Mouse (Mus musculus) G1E (cell line): ENCODE measurements around the gene Foxq1. TPM values are rescaled to one million over a fixed set of nuclear protein-coding genes. Genes with fewer than 3 reads are reported as not detected.

ENCODE experiments used
- ATAC-seq: 2 replicates; pipeline ENCODE4 v1.8.0; 2016; ENCODE audit warnings: mild to moderate bottlenecking; ENCODE audit not compliant: insufficient number of reproducible peaks, poor library complexity, low FRiP score, severe bottlenecking; ENCODE audit errors: extremely low read depth
- DNase-seq: peaks from one replicate; pipeline ENCODE4 v3.0.0; 2012; ENCODE audit warnings: low spot score
- H3K27me3 ChIP-seq: 2 replicates; pipeline ENCODE4 v1.6.1; 2012; ENCODE audit warnings: mild to moderate bottlenecking, low read length, inconsistent platforms; ENCODE audit not compliant: insufficient read depth
- H3K36me3 ChIP-seq: replicated peaks from 2 replicates; pipeline ENCODE3; 2012; ENCODE audit warnings: mild to moderate bottlenecking, inconsistent platforms
- H3K4me1 ChIP-seq: 2 replicates; pipeline ENCODE4 v1.6.1; 2012; ENCODE audit warnings: low read depth, low read length, inconsistent platforms, mixed read lengths; ENCODE audit not compliant: insufficient read depth
- H3K4me3 ChIP-seq: 2 replicates; pipeline ENCODE4 v1.5.1; 2012; ENCODE audit warnings: low read depth, mild to moderate bottlenecking, inconsistent platforms, low read length, moderate library complexity, mixed read lengths
- H3K9me3 ChIP-seq: replicated peaks from 2 replicates; pipeline ENCODE4 v1.6.1; 2012; ENCODE audit warnings: inconsistent platforms
- CTCF ChIP-seq: IDR thresholded peaks from 2 replicates; pipeline ENCODE4 v1.5.1; 2012; ENCODE audit warnings: low read depth, low read length, inconsistent platforms, mixed read lengths
- GATA1 ChIP-seq: IDR thresholded peaks from 2 replicates; pipeline ENCODE4 v1.6.1; 2012; ENCODE audit warnings: borderline replicate concordance, low read length, inconsistent platforms, mixed read lengths
- GATA2 ChIP-seq: IDR thresholded peaks from 2 replicates; pipeline ENCODE4 v1.6.1; 2012; ENCODE audit warnings: low read depth, low read length, inconsistent platforms, borderline replicate concordance
- POLR2AphosphoS5 ChIP-seq: IDR thresholded peaks from 2 replicates; pipeline ENCODE4 v1.6.1; 2012; ENCODE audit warnings: low read depth, low read length, inconsistent platforms; ENCODE audit not compliant: insufficient replicate concordance
- TAL1 ChIP-seq: conservative IDR thresholded peaks from 2 replicates; pipeline ENCODE4 v1.6.1; 2012; ENCODE audit warnings: low read depth, low read length, inconsistent platforms, mixed read lengths
- polyA plus RNA-seq: library from polyadenylated mRNA; stranded (reverse); fragments of >175 nt; gene quantifications from 2 replicates; pipeline ENCODE4 v1.2.3, GENCODE M21; 2012
- total RNA-seq, 2 experiments: library from RNA; stranded (forward) in 1 of 2; stranded (reverse) in 1 of 2; fragments of 200-1000 nt in 1 of 2; fragments of >200 nt in 1 of 2; fragmentation: Nextera tagmentation in 1 of 2; gene quantifications; 2 replicates each; pipeline ENCODE4 v1.2.3; 2014 to 2017

Foxq1 gene
- total and polyA plus RNA-seq, 3 experiments: 0.05 TPM; not detected in 2

GRCm38 (mm10) chr13:31567617-31568294 is 11.8 kb downstream of the Foxq1 start:
- DNase-seq (no peak), ATAC-seq (no peak)
- Histone ChIP-seq H3K9me3 (no peaks in the 10 kb centered on the region), H3K36me3 (no peaks in the 10 kb centered on the region), H3K4me3 (no peak overlapping the region), H3K4me1 (no peaks in the 10 kb centered on the region), H3K27me3 (no peaks in the 10 kb centered on the region)
- no peak for TF ChIP-seq TAL1

- TF ChIP-seq POLR2AphosphoS5 (no peak), GATA2 (no peak), TAL1 (no peak), CTCF (no peak), GATA1 (no peak)
- no peak overlapping the region for H3K4me3 ChIP-seq
- no peak for ATAC-seq
- H3K27me3 ChIP-seq: peaks cover 4% of the 10 kb centered on the region
- H3K9me3 ChIP-seq: no peaks in the 10 kb centered on the region
- no peaks in the 10 kb centered on the region for H3K4me1 ChIP-seq
- no peak for DNase-seq
- H3K36me3 ChIP-seq: no peaks in the 10 kb centered on the region
Observed at GRCm38 (mm10) chr13:31572806-31573508, 17.0 kb downstream of the Foxq1 start.

GRCm38 (mm10) chr13:31574627-31575026 is 18.7 kb downstream of the Foxq1 start:
- Histone ChIP-seq H3K36me3 (no peaks in the 10 kb centered on the region), H3K4me3 (no peak overlapping the region), H3K4me1 (no peaks in the 10 kb centered on the region), H3K9me3 (no peaks in the 10 kb centered on the region), H3K27me3 (peaks cover 4% of the 10 kb centered on the region)
- TF ChIP-seq GATA2 (no peak), POLR2AphosphoS5 (no peak), TAL1 (no peak), CTCF (no peak), GATA1 (no peak)
- DNase-seq: no peak
- no peak for ATAC-seq

DNA sequence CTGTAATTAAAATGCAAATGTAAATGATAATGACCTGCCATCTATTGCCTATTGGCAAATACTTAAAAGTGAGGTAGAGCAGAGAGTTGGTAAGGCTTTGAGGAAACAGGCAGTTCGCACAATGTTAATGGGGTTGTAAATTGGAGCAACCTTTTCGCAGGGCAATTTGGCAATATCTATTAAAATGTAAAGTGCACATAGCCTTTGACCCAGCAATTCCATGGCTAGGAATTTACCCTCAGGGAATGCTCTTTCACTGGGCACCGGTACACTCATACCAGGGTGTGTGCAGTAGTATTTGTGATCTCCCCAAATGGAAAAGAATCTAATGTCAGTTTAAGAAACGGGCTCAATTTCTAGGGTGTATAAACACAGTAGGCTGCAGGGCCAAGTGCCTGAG is 20.8 kb downstream of the Foxq1 start:
- no peak for TF ChIP-seq CTCF
- no peak for TF ChIP-seq POLR2AphosphoS5
- no peak for TF ChIP-seq TAL1
- no peak for TF ChIP-seq GATA2
- no peak for TF ChIP-seq GATA1
- ATAC-seq (no peak), DNase-seq (no peak)
- H3K4me3 ChIP-seq: no peak overlapping the region
- H3K9me3 ChIP-seq: no peaks in the 10 kb centered on the region
- H3K4me1 ChIP-seq: no peaks in the 10 kb centered on the region
- H3K27me3 ChIP-seq: peaks cover 4% of the 10 kb centered on the region
- H3K36me3 ChIP-seq: no peaks in the 10 kb centered on the region

- Histone ChIP-seq H3K9me3 (no peaks in the 10 kb centered on the region), H3K27me3 (peaks cover 4% of the 10 kb centered on the region), H3K4me3 (no peak overlapping the region), H3K36me3 (no peaks in the 10 kb centered on the region), H3K4me1 (no peaks in the 10 kb centered on the region)
- no peak for ATAC-seq
- no peak for DNase-seq
- no peak for TF ChIP-seq GATA2
- no peak for TF ChIP-seq CTCF
- TF ChIP-seq GATA1: no peak
- TF ChIP-seq POLR2AphosphoS5: no peak
- TF ChIP-seq TAL1: no peak
Observed at GRCm38 (mm10) chr13:31577576-31577975, 21.6 kb downstream of the Foxq1 start.

DNA sequence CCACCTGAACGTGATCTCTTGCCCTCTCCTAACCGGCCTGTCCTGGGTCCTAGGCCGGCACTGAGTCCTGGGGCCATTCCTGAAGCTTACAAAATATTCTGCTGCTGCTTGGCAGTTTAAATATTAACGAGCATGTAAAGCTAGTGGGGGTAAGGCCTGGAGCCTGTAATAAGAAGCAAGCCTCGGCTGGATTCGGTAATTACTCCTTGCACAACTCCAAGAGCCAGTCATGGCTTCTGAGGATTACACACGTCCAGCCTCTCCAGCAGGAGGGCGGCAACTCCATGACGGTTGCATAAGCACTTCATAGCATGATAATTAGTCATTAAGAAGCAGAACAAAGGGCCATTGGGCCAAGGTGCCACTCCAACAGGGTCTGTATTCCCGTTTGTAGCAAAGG is 22.5 kb downstream of the Foxq1 start:
- Histone ChIP-seq H3K4me3 (no peak overlapping the region), H3K4me1 (no peaks in the 10 kb centered on the region), H3K9me3 (no peaks in the 10 kb centered on the region), H3K36me3 (no peaks in the 10 kb centered on the region), H3K27me3 (peaks cover 4% of the 10 kb centered on the region)
- TF ChIP-seq POLR2AphosphoS5 (no peak), GATA1 (no peak), GATA2 (no peak), TAL1 (no peak), CTCF (no peak)
- no peak for ATAC-seq
- DNase-seq: no peak
